Mouse (Mus musculus) heart, adult 2 months (tissue): ENCODE data around the gene Kcnk12.

Experiments used
- CTCF ChIP-seq: fragments of 200-600 bp; IDR thresholded peaks from 2 replicates; pipeline ENCODE4 v1.8.1; 2022; ENCODE audit warnings: antibody characterized with exemption, mild to moderate bottlenecking, moderate library complexity
- EP300 ChIP-seq: fragments of 200-500 bp; IDR thresholded peaks from 2 replicates; pipeline ENCODE4 v1.6.1; 2011; ENCODE audit warnings: low read depth, low read length, control low read depth; ENCODE audit not compliant: insufficient read depth
- POLR2A ChIP-seq: fragments of 200-500 bp; IDR thresholded peaks from 2 replicates; pipeline ENCODE4 v1.6.1; 2011; ENCODE audit warnings: mild to moderate bottlenecking, low read depth, low read length, control low read depth; ENCODE audit not compliant: insufficient read depth

- no peak for TF ChIP-seq POLR2A
- no peak for TF ChIP-seq CTCF
- TF ChIP-seq EP300, result no peak
Observed at GRCm38 (mm10) chr17:87724727-87725126, 73.1 kb downstream of the Kcnk12 start.
